Mouse (Mus musculus): ENCODE measurements around the gene Gzmc. TPM values are rescaled to one million over a fixed set of nuclear protein-coding genes. Genes with fewer than 3 reads are reported as not detected.
"Not testable (repeated sequence)": the region's sequence is repeated elsewhere in the genome, so short reads cannot be mapped to it uniquely, and the experiment has no call there.

Gzmc gene
- polyA plus RNA-seq (2015; fragmentation: Nextera tagmentation; extraction: Ambion mirVana), result not detected in 2 replicates

GRCm38 (mm10) chr14:56234556-56234955 is at the start of gene Gzmc:
TSS of gene Gzmc (minus strand) at chr14:56234656.
- no peak within 1 kb of the TSS for H3K9ac ChIP-seq (ENCODE audit: low read depth, low read length)
- 73% methylated on average over 2 of the region's 2 CpGs for WGBS
- H3K4me1 ChIP-seq (replicated peaks; ENCODE audit: control insufficient read depth, insufficient read depth, low read length), result no peaks in the 10 kb centered on the region
- no peak within 1 kb of the TSS for H3K27ac ChIP-seq (ENCODE audit: low read depth, low read length)
- H3K4me2 ChIP-seq (replicated peaks; ENCODE audit: low read depth), result no peak within 1 kb of the TSS
- H3K36me3 ChIP-seq (ENCODE audit: control insufficient read depth, insufficient read depth), result no peaks in the 10 kb centered on the region
- no peak within 1 kb of the TSS for H3K4me3 ChIP-seq (ENCODE audit: low read depth, low read length)
- no peak for TF ChIP-seq CTCF (IDR thresholded peaks at IDR 0.05; ENCODE audit: low read depth)
- H3K27me3 ChIP-seq (replicated peaks; ENCODE audit: control insufficient read depth, insufficient read depth, low read length), result no peaks in the 10 kb centered on the region
- no peaks in the 10 kb centered on the region for H3K9me3 ChIP-seq (ENCODE audit: control insufficient read depth)
- ATAC-seq, result no peak

GRCm38 (mm10) chr14:56283816-56284215 is 49.4 kb upstream of the Gzmc start:
- Histone ChIP-seq H3K4me2 (replicated peaks; ENCODE audit: low read depth) (no peak overlapping the region), H3K9me3 (ENCODE audit: control insufficient read depth) (no peaks in the 10 kb centered on the region), H3K4me3 (ENCODE audit: low read depth, low read length) (no peak overlapping the region), H3K4me1 (replicated peaks; ENCODE audit: control insufficient read depth, insufficient read depth, low read length) (no peaks in the 10 kb centered on the region), H3K27me3 (replicated peaks; ENCODE audit: control insufficient read depth, insufficient read depth, low read length) (no peaks in the 10 kb centered on the region), H3K27ac (ENCODE audit: low read depth, low read length) (no peak overlapping the region), H3K36me3 (ENCODE audit: control insufficient read depth, insufficient read depth) (no peaks in the 10 kb centered on the region), H3K9ac (ENCODE audit: low read depth, low read length) (no peak overlapping the region)
- no peak for TF ChIP-seq CTCF (IDR thresholded peaks at IDR 0.05; ENCODE audit: low read depth)
- no peak for ATAC-seq
- 77% methylated on average over 1 of the region's 1 CpGs for WGBS

DNA sequence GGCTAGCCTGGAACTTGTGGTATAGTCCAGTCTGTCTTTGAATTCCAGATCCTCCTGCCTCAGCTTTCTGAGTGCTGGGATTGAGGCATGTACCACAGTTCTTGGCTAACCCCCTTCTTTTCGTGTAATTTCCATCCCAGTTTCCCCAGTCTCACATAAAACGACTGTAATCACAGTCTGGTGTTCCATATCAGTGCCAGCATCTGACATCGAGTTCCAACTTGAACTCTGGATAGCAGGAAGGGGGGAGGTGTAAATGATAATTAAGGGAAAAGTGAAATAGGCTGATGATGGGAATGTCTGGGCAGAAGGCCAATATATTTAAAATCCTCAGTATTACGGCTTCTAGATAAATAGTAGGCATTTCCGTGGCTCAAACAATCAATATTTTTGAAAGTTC is 46.6 kb upstream of the Gzmc start:
- Histone ChIP-seq H3K36me3 (ENCODE audit: control insufficient read depth, insufficient read depth) (no peaks in the 10 kb centered on the region), H3K4me1 (replicated peaks; ENCODE audit: control insufficient read depth, insufficient read depth, low read length) (no peaks in the 10 kb centered on the region), H3K4me3 (ENCODE audit: low read depth, low read length) (no peak overlapping the region), H3K9ac (ENCODE audit: low read depth, low read length) (no peak overlapping the region), H3K9me3 (ENCODE audit: control insufficient read depth) (no peaks in the 10 kb centered on the region), H3K27me3 (replicated peaks; ENCODE audit: control insufficient read depth, insufficient read depth, low read length) (no peaks in the 10 kb centered on the region), H3K4me2 (replicated peaks; ENCODE audit: low read depth) (no peak overlapping the region), H3K27ac (ENCODE audit: low read depth, low read length) (no peak overlapping the region)
- WGBS, result 33% methylated on average over 5 of the region's 5 CpGs
- ATAC-seq, result no peak
- no peak for TF ChIP-seq CTCF (IDR thresholded peaks at IDR 0.05; ENCODE audit: low read depth)

GRCm38 (mm10) chr14:56278691-56279090 is 44.2 kb upstream of the Gzmc start:
- WGBS, result 36% methylated on average over 7 of the region's 7 CpGs
- H3K4me3 ChIP-seq (ENCODE audit: low read depth, low read length); H3K27ac ChIP-seq (ENCODE audit: low read depth, low read length); H3K4me1 ChIP-seq (replicated peaks; ENCODE audit: control insufficient read depth, insufficient read depth, low read length); H3K27me3 ChIP-seq (replicated peaks; ENCODE audit: control insufficient read depth, insufficient read depth, low read length); ATAC-seq; H3K9ac ChIP-seq (ENCODE audit: low read depth, low read length); H3K9me3 ChIP-seq (ENCODE audit: control insufficient read depth); H3K4me2 ChIP-seq (replicated peaks; ENCODE audit: low read depth); H3K36me3 ChIP-seq (ENCODE audit: control insufficient read depth, insufficient read depth): not testable (repeated sequence)

DNA sequence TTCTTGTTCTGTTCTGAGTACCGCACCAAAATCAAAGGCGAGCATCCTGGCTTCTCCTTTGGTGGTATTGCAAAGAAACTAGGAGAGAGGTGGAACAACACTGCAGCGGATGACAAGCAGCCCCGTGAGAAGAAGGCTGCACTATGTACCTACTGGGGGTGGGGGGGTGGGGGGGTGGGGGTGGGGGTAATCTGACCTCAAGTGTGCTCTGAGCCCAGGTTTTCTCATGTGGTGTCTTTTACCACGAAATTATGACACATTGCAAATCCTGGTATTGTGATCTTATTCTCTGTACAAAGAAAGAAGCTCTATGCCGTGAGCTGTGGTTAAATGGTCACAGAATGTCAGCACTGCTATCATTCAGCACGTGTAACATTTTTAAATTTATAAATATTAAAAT is 41.6 kb upstream of the Gzmc start:
- H3K27ac ChIP-seq (ENCODE audit: low read depth, low read length); H3K9ac ChIP-seq (ENCODE audit: low read depth, low read length); H3K4me2 ChIP-seq (replicated peaks; ENCODE audit: low read depth); H3K4me3 ChIP-seq (ENCODE audit: low read depth, low read length); H3K36me3 ChIP-seq (ENCODE audit: control insufficient read depth, insufficient read depth); H3K27me3 ChIP-seq (replicated peaks; ENCODE audit: control insufficient read depth, insufficient read depth, low read length); H3K4me1 ChIP-seq (replicated peaks; ENCODE audit: control insufficient read depth, insufficient read depth, low read length); H3K9me3 ChIP-seq (ENCODE audit: control insufficient read depth); ATAC-seq: not testable (repeated sequence)
- 72% methylated on average over 7 of the region's 7 CpGs for WGBS

GRCm38 (mm10) chr14:56266109-56266508 is 31.7 kb upstream of the Gzmc start:
- Histone ChIP-seq H3K27ac (ENCODE audit: low read depth, low read length) (no peak overlapping the region), H3K27me3 (replicated peaks; ENCODE audit: control insufficient read depth, insufficient read depth, low read length) (no peaks in the 10 kb centered on the region), H3K9me3 (ENCODE audit: control insufficient read depth) (no peaks in the 10 kb centered on the region), H3K4me1 (replicated peaks; ENCODE audit: control insufficient read depth, insufficient read depth, low read length) (no peaks in the 10 kb centered on the region), H3K4me2 (replicated peaks; ENCODE audit: low read depth) (no peak overlapping the region), H3K9ac (ENCODE audit: low read depth, low read length) (no peak overlapping the region), H3K36me3 (ENCODE audit: control insufficient read depth, insufficient read depth) (no peaks in the 10 kb centered on the region), H3K4me3 (ENCODE audit: low read depth, low read length) (no peak overlapping the region)
- TF ChIP-seq CTCF (IDR thresholded peaks at IDR 0.05; ENCODE audit: low read depth), result no peak
- no peak for ATAC-seq
- WGBS, result 83% methylated on average over 1 of the region's 1 CpGs

DNA sequence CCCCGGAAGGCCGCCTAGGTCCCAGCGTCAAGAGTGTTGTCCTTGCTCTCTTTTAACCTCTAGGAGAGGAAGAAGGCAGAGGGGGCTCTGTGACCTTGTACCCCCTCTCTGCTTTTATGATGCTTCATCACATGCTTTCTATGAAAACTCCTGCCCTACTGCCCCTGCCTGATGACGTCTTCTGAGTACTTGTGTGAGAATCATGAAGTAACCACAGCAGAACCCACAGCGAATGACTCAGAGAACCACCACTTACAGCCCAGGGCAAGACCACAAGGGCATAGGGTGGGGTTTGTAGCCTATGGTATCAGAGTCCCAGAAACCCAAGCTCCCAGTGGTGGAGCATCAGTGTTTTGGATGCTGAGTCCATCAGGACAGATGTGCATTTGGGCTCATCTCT is 27.7 kb upstream of the Gzmc start, which contains the start of gene Gzmb:
Gene Gzmb (minus strand): TSS at position 108 of the 400 bp plus-strand sequence.
- Histone ChIP-seq H3K27me3 (replicated peaks; ENCODE audit: control insufficient read depth, insufficient read depth, low read length) (no peaks in the 10 kb centered on the region), H3K27ac (ENCODE audit: low read depth, low read length) (no peak within 1 kb of the TSS), H3K9me3 (ENCODE audit: control insufficient read depth) (no peaks in the 10 kb centered on the region), H3K36me3 (ENCODE audit: control insufficient read depth, insufficient read depth) (no peaks in the 10 kb centered on the region), H3K4me2 (replicated peaks; ENCODE audit: low read depth) (no peak within 1 kb of the TSS), H3K4me3 (ENCODE audit: low read depth, low read length) (no peak within 1 kb of the TSS), H3K4me1 (replicated peaks; ENCODE audit: control insufficient read depth, insufficient read depth, low read length) (no peaks in the 10 kb centered on the region), H3K9ac (ENCODE audit: low read depth, low read length) (no peak within 1 kb of the TSS)
- WGBS, result 92% methylated on average over 5 of the region's 5 CpGs
- no peak for TF ChIP-seq CTCF (IDR thresholded peaks at IDR 0.05; ENCODE audit: low read depth)
- ATAC-seq, result no peak
